Mouse (Mus musculus): ENCODE measurements around the gene Ovch2. TPM values are rescaled to one million over a fixed set of nuclear protein-coding genes. Genes with fewer than 3 reads are reported as not detected.

Gene Ovch2
- total RNA-seq (2023; ENCODE audit: inconsistent age): not detected in 4 replicates

DNA sequence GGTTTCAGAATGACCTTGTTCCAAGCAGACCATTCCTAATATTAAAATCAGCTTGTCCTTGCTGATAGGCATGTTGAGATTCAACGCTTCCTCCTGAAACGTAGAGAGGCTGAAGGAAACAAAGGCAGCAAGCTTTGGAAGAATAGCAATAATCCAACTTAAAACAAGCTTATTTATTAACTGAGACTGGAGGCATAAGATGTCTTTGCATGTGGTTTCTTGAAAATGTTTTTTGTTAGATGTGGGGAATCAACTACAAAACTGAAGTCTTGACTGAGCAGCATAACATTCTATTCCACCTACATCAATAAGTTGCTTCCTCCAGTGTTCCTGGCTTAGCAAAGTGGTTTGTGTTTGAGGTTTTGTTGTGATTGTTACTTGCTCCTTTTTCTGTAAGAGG lies at the start of gene Ovch2:
Gene Ovch2, minus strand, starts transcription at position 101 of the 400 bp plus-strand sequence.

GRCm38 (mm10) chr7:107847390-107847789 lies 46.4 kb upstream of the Ovch2 start, which contains the start of gene Olfr470:
TSS of gene Olfr470 (minus strand) at chr7:107847490.

DNA sequence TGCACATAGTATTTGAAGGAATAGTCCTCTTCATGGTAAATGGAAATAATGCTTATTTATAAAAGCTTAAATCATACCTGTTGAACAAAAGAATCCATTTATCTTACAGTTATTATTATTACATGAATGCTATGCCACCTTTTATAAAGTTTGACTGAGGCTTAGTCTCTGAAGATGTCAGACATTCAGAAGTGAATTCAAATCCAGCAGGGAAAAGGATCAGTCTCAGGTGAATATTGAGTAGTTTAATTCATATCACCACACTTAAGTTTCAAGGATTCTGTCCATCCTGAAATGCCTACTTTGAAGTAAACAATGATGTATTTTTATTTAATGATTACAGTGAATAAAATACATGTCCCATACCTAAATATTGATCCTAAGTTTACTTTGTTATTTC lies 24.4 kb upstream of the Ovch2 start, which contains the start of gene Olfr469:
Gene Olfr469, minus strand, starts transcription at position 101 of the 400 bp plus-strand sequence.

GRCm38 (mm10) chr7:107811963-107812362 lies 11.0 kb upstream of the Ovch2 start, which contains the start of gene Olfr467:
TSS of gene Olfr467 (plus strand) at chr7:107812263.

GRCm38 (mm10) chr7:107757308-107758151 lies 43.5 kb downstream of the Ovch2 start, which contains the start of gene Cyb5r2:
TSS of gene Cyb5r2 (minus strand) at chr7:107758032.

Other genes starting within 250 kb of the Ovch2 start
- gene Olfml1, start 233.8 kb downstream of the Ovch2 start, total RNA-seq (2023; ENCODE audit: inconsistent age): not detected in 4 replicates
- 14.3 to 18.7 TPM (median 16.1 TPM) in 4 replicates for gene Ppfibp2, start 206.0 kb downstream of the Ovch2 start, total RNA-seq (2023; ENCODE audit: inconsistent age)
- not detected in 4 replicates for gene 5330417H12Rik, start 176.0 kb downstream of the Ovch2 start, total RNA-seq (2023; ENCODE audit: inconsistent age)
- not detected in 4 replicates for gene Cyb5r2, start 43.2 kb downstream of the Ovch2 start, total RNA-seq (2023; ENCODE audit: inconsistent age)
- not detected in 4 replicates for gene Olfr467, start 11.1 kb upstream of the Ovch2 start, total RNA-seq (2023; ENCODE audit: inconsistent age)
- not detected in 4 replicates for gene Olfr469, start 24.3 kb upstream of the Ovch2 start, total RNA-seq (2023; ENCODE audit: inconsistent age)
- gene Olfr470, start 46.3 kb upstream of the Ovch2 start, total RNA-seq (2023; ENCODE audit: inconsistent age): not detected in 4 replicates
- gene Olfr472, start 96.7 kb upstream of the Ovch2 start, total RNA-seq (2023; ENCODE audit: inconsistent age): 0.09 to 0.24 TPM (median 0.14 TPM) in 4 replicates
- not detected in 4 replicates for gene Olfr473, start 129.2 kb upstream of the Ovch2 start, total RNA-seq (2023; ENCODE audit: inconsistent age)
- gene Olfr474, start 153.4 kb upstream of the Ovch2 start, total RNA-seq (2023; ENCODE audit: inconsistent age): not detected in 4 replicates
- gene Olfr476, start 163.6 kb upstream of the Ovch2 start, total RNA-seq (2023; ENCODE audit: inconsistent age): not detected in 4 replicates
- not detected in 4 replicates for gene Olfr477, start 185.5 kb upstream of the Ovch2 start, total RNA-seq (2023; ENCODE audit: inconsistent age)
- not detected in 4 replicates for gene Olfr478, start 232.8 kb upstream of the Ovch2 start, total RNA-seq (2023; ENCODE audit: inconsistent age)
- not detected in 4 replicates for gene Olfr479, start 249.5 kb upstream of the Ovch2 start, total RNA-seq (2023; ENCODE audit: inconsistent age)